Mouse (Mus musculus) stomach, postnatal 0 days (tissue): ENCODE measurements around the gene Rab7b. TPM values are rescaled to one million over a fixed set of nuclear protein-coding genes. Genes with fewer than 3 reads are reported as not detected.

Source experiments
- ATAC-seq: fragments of 200-750 bp; cut with Nextera tagmentation; 2 replicates; pipeline ENCODE4 v1.8.0; 2017; ENCODE audit not compliant: low FRiP score, low TSS enrichment
- DNase-seq: peaks from one replicate; pipeline ENCODE4 v3.0.0-alpha.2; 2016; ENCODE audit warnings: low spot score
- H3K27ac ChIP-seq: fragments of 300-500 bp; sonication (generic); replicated peaks from 2 replicates; pipeline ENCODE4 v1.5.1; 2014; ENCODE audit warnings: mild to moderate bottlenecking, control low read depth
- H3K27me3 ChIP-seq: fragments of 300-500 bp; sonication (generic); 2 replicates; pipeline ENCODE4 v1.6.1; 2014; ENCODE audit warnings: low read length; ENCODE audit not compliant: control insufficient read depth, insufficient read depth
- H3K36me3 ChIP-seq: fragments of 300-500 bp; sonication (generic); 2 replicates; pipeline ENCODE4 v1.6.1; 2014; ENCODE audit warnings: low read length, mixed read lengths; ENCODE audit not compliant: control insufficient read depth, insufficient read depth
- H3K4me1 ChIP-seq: fragments of 300-500 bp; sonication (generic); replicated peaks from 2 replicates; pipeline ENCODE4 v1.6.1; 2014; ENCODE audit warnings: antibody characterized with exemption; ENCODE audit not compliant: control insufficient read depth, insufficient read depth
- H3K4me2 ChIP-seq: fragments of 300-500 bp; sonication (generic); replicated peaks from 2 replicates; pipeline ENCODE4 v1.6.1; 2014; ENCODE audit warnings: low read depth, mild to moderate bottlenecking, control low read depth, moderate library complexity
- H3K4me3 ChIP-seq: fragments of 300-500 bp; sonication (generic); 2 replicates; pipeline ENCODE4 v1.5.1; 2014; ENCODE audit warnings: low read depth, low read length, control low read depth
- H3K9ac ChIP-seq: fragments of 300-500 bp; sonication (generic); 2 replicates; pipeline ENCODE4 v1.6.1; 2014; ENCODE audit warnings: mild to moderate bottlenecking, low read length, control low read depth, mixed read lengths
- H3K9me3 ChIP-seq: fragments of 300-500 bp; sonication (generic); 2 replicates; pipeline ENCODE4 v1.6.1; 2016; ENCODE audit warnings: low read length; ENCODE audit not compliant: control insufficient read depth
- CTCF ChIP-seq: IDR thresholded peaks from 2 replicates; pipeline ENCODE4 v1.5.1; 2016; ENCODE audit warnings: antibody characterized with exemption, low read depth, mild to moderate bottlenecking, moderate library complexity
- EP300 ChIP-seq: optimal IDR thresholded peaks from 2 replicates; pipeline ENCODE3; 2016; ENCODE audit warnings: antibody characterized with exemption
- WGBS: fragments of 180-500 bp; shearing (Covaris S2); extraction: QIAGEN DNeasy Blood & Tissue Kit; methylation state at CpG from one replicate; pipeline ENCODE4 v1.1.7; 2014; 5-methylcytosine and 5-hydroxymethylcytosine counted together
- polyA plus RNA-seq: library from polyadenylated mRNA; unstranded; fragments of >200 nt; fragmentation: Nextera tagmentation; extraction: Ambion mirVana; gene quantifications from 2 replicates; pipeline ENCODE4 v1.2.1, GENCODE M21; 2015

The Rab7b gene
- polyA plus RNA-seq, 1 experiment from 2014 or later: 13.5 TPM

GRCm38 (mm10) chr1:131751891-131752311, 63.4 kb downstream of the Rab7b start:
- Histone ChIP-seq H3K4me3 (no peak overlapping the region), H3K4me2 (no peak overlapping the region), H3K4me1 (no peaks in the 10 kb centered on the region), H3K9me3 (no peaks in the 10 kb centered on the region), H3K27ac (peak overlapping the region; percentile 53), H3K27me3 (no peaks in the 10 kb centered on the region), H3K36me3 (no peaks in the 10 kb centered on the region), H3K9ac (no peak overlapping the region)
- DNase-seq: no peak
- TF ChIP-seq CTCF (no peak), EP300 (no peak)
- peak; percentile 40; the same call in 1 of the 2 replicates for ATAC-seq
- WGBS: 44% methylated on average over 10 of the region's 10 CpGs

GRCm38 (mm10) chr1:131754212-131754829, 65.8 kb downstream of the Rab7b start:
- TF ChIP-seq CTCF (no peak), EP300 (no peak)
- H3K27me3 ChIP-seq: no peaks in the 10 kb centered on the region
- no peak overlapping the region for H3K4me3 ChIP-seq
- H3K36me3 ChIP-seq: no peaks in the 10 kb centered on the region
- no peak overlapping the region for H3K9ac ChIP-seq
- H3K4me2 ChIP-seq: no peak overlapping the region
- no peak for ATAC-seq
- no peak for DNase-seq
- no peaks in the 10 kb centered on the region for H3K4me1 ChIP-seq
- WGBS: 44% methylated on average over 3 of the region's 3 CpGs
- no peak overlapping the region for H3K27ac ChIP-seq
- no peaks in the 10 kb centered on the region for H3K9me3 ChIP-seq

GRCm38 (mm10) chr1:131754916-131755315, 66.4 kb downstream of the Rab7b start:
- TF ChIP-seq EP300 (no peak), CTCF (no peak)
- H3K9me3 ChIP-seq: no peaks in the 10 kb centered on the region
- 84% methylated on average over 4 of the region's 4 CpGs for WGBS
- DNase-seq (no peak), ATAC-seq (no peak)
- no peak overlapping the region for H3K9ac ChIP-seq
- H3K4me2 ChIP-seq: no peak overlapping the region
- H3K36me3 ChIP-seq: no peaks in the 10 kb centered on the region
- H3K27me3 ChIP-seq: no peaks in the 10 kb centered on the region
- H3K4me3 ChIP-seq: no peak overlapping the region
- H3K4me1 ChIP-seq: no peaks in the 10 kb centered on the region
- H3K27ac ChIP-seq: no peak overlapping the region

- H3K27me3 ChIP-seq: no peaks in the 10 kb centered on the region
- no peak overlapping the region for H3K4me2 ChIP-seq
- H3K36me3 ChIP-seq: no peaks in the 10 kb centered on the region
- no peaks in the 10 kb centered on the region for H3K9me3 ChIP-seq
- WGBS: 96% methylated on average over 6 of the region's 6 CpGs
- ATAC-seq (no peak), DNase-seq (no peak)
- no peak overlapping the region for H3K9ac ChIP-seq
- no peak overlapping the region for H3K4me3 ChIP-seq
- no peak overlapping the region for H3K27ac ChIP-seq
- no peaks in the 10 kb centered on the region for H3K4me1 ChIP-seq
- TF ChIP-seq CTCF (no peak), EP300 (no peak)
Observed at GRCm38 (mm10) chr1:131757211-131757610, 68.7 kb downstream of the Rab7b start.

GRCm38 (mm10) chr1:131758796-131759195, 70.3 kb downstream of the Rab7b start:
- no peaks in the 10 kb centered on the region for H3K27me3 ChIP-seq
- 81% methylated on average over 7 of the region's 7 CpGs for WGBS
- ATAC-seq: no peak
- no peak overlapping the region for H3K4me2 ChIP-seq
- H3K27ac ChIP-seq: no peak overlapping the region
- H3K4me3 ChIP-seq: no peak overlapping the region
- TF ChIP-seq CTCF (no peak), EP300 (no peak)
- H3K9ac ChIP-seq: no peak overlapping the region
- H3K36me3 ChIP-seq: no peaks in the 10 kb centered on the region
- no peak for DNase-seq
- H3K9me3 ChIP-seq: no peaks in the 10 kb centered on the region
- no peaks in the 10 kb centered on the region for H3K4me1 ChIP-seq

- ATAC-seq: no peak
- peak; percentile 16 for DNase-seq
- Histone ChIP-seq H3K4me2 (no peak overlapping the region), H3K4me3 (no peak overlapping the region), H3K36me3 (no peaks in the 10 kb centered on the region), H3K9me3 (no peaks in the 10 kb centered on the region), H3K27me3 (no peaks in the 10 kb centered on the region), H3K27ac (peak overlapping the region; percentile 35; the same call in 1 of the 2 replicates), H3K9ac (no peak overlapping the region), H3K4me1 (no peaks in the 10 kb centered on the region)
- no peak for TF ChIP-seq EP300
- no peak for TF ChIP-seq CTCF
- 49% methylated on average over 9 of the region's 9 CpGs for WGBS
Observed at GRCm38 (mm10) chr1:131759667-131760427, 71.4 kb downstream of the Rab7b start.
